Mouse (Mus musculus): ENCODE results near the gene Calm3. TPM values are rescaled to one million over a fixed set of nuclear protein-coding genes. Genes with fewer than 3 reads are reported as not detected.

Calm3 gene
- total RNA-seq, 4 experiments from 2014 or later: 1,722 to 2,104 (median 1,900) TPM

Other genes starting within 250 kb of the Calm3 start
- not detected for gene Ceacam15, start 248.4 kb downstream of the Calm3 start, total RNA-seq (2022)
- not detected for gene Ceacam9, start 202.2 kb downstream of the Calm3 start, total RNA-seq (2022)
- 100 to 1,000 TPM; 243 to 255 (median 246) TPM for gene Ap2s1, start 185.7 kb downstream of the Calm3 start, total RNA-seq (2022)
- gene Slc1a5, start 142.8 kb downstream of the Calm3 start, total RNA-seq (2022): 10 to 100 TPM in 1 of 4 experiments, 1 to 10 TPM in 3; 2.5 to 11.0 (median 5.5) TPM
- 100 to 1,000 TPM; 261 to 298 (median 279) TPM for gene Strn4, start 108.2 kb downstream of the Calm3 start, total RNA-seq (2022)
- 10 to 100 TPM; 45.2 to 50.7 (median 45.8) TPM for gene Fkrp, start 107.4 kb downstream of the Calm3 start, total RNA-seq (2022)
- 1 to 10 TPM; 5.6 to 7.8 (median 6.6) TPM for gene Prkd2, start 81.2 kb downstream of the Calm3 start, total RNA-seq (2022)
- 100 to 1,000 TPM; 142 to 151 (median 149) TPM for gene Dact3, start 48.8 kb downstream of the Calm3 start, total RNA-seq (2022)
- 1 to 10 TPM; 1.3 to 3.4 (median 2.5) TPM for gene Gng8, start 32.3 kb downstream of the Calm3 start, total RNA-seq (2022)
- gene Ptgir, start 17.6 kb downstream of the Calm3 start, total RNA-seq (2022): not detected
- 100 to 1,000 TPM; 311 to 360 (median 338) TPM for gene Pnmal2, start 20.6 kb upstream of the Calm3 start, total RNA-seq (2022)
- gene Pnmal1, start 35.6 kb upstream of the Calm3 start, total RNA-seq (2022): 100 to 1,000 TPM in 2 of 4 experiments, 10 to 100 TPM in 2; 93.0 to 128 (median 106) TPM
- 10 to 100 TPM; 47.3 to 63.6 (median 51.9) TPM for gene Gm42372, start 59.0 kb upstream of the Calm3 start, total RNA-seq (2022)
- gene Ccdc8, start 68.6 kb upstream of the Calm3 start, total RNA-seq (2022): 1 to 10 TPM; 2.0 to 2.6 (median 2.3) TPM
- gene Ppp5c, start 103.8 kb upstream of the Calm3 start, total RNA-seq (2022): 100 to 1,000 TPM; 147 to 166 (median 151) TPM
- 10 to 100 TPM in 2 of 4 experiments, 1 to 10 TPM in 2; 8.3 to 14.6 (median 11.2) TPM for gene Hif3a, start 138.3 kb upstream of the Calm3 start, total RNA-seq (2022)
- 1 to 10 TPM; 3.2 to 4.9 (median 3.8) TPM for gene Psg16, start 149.9 kb upstream of the Calm3 start, total RNA-seq (2022)
- under 1 TPM in 3 of 4 experiments, not detected in 1; 0.09 to 0.17 (median 0.11) TPM for gene Ceacam3, start 226.2 kb upstream of the Calm3 start, total RNA-seq (2022)

Measured in layer of hippocampus, adult 8-10 months (tissue).